Mouse (Mus musculus) embryonic facial prominence, embryonic 13.5 days (tissue): ENCODE measurements around the gene Bsg. TPM values are rescaled to one million over a fixed set of nuclear protein-coding genes. Genes with fewer than 3 reads are reported as not detected.

Experiments used
- ATAC-seq: fragments of 200-750 bp; cut with Nextera tagmentation; 2 replicates; pipeline ENCODE4 v1.8.0; 2017; ENCODE audit warnings: low read depth; ENCODE audit not compliant: insufficient number of reproducible peaks, insufficient read depth, low FRiP score, low TSS enrichment
- H3K27ac ChIP-seq: fragments of 300-500 bp; sonication (generic); 2 replicates; pipeline ENCODE4 v1.5.1; 2015; ENCODE audit warnings: moderate library complexity, mild to moderate bottlenecking, inconsistent platforms
- H3K27me3 ChIP-seq: fragments of 300-500 bp; sonication (generic); 2 replicates; pipeline ENCODE4 v1.6.1; 2015; ENCODE audit warnings: mild to moderate bottlenecking, inconsistent platforms
- H3K36me3 ChIP-seq: fragments of 300-500 bp; sonication (generic); 2 replicates; pipeline ENCODE4 v1.6.1; 2015; ENCODE audit warnings: mild to moderate bottlenecking, inconsistent platforms
- H3K4me1 ChIP-seq: fragments of 300-500 bp; sonication (generic); 2 replicates; pipeline ENCODE4 v1.6.1; 2015; ENCODE audit warnings: inconsistent platforms
- H3K4me2 ChIP-seq: fragments of 300-500 bp; sonication (generic); 2 replicates; pipeline ENCODE4 v1.6.1; 2015; ENCODE audit warnings: moderate library complexity, mild to moderate bottlenecking, inconsistent platforms
- H3K4me3 ChIP-seq: fragments of 300-500 bp; sonication (generic); 2 replicates; pipeline ENCODE4 v1.5.1; 2015; ENCODE audit warnings: mild to moderate bottlenecking, inconsistent platforms
- H3K9ac ChIP-seq: fragments of 300-500 bp; sonication (generic); 2 replicates; pipeline ENCODE4 v1.6.1; 2015; ENCODE audit warnings: mild to moderate bottlenecking, inconsistent platforms
- H3K9me3 ChIP-seq: fragments of 300-500 bp; sonication (generic); 2 replicates; pipeline ENCODE4 v1.6.1; 2016; ENCODE audit warnings: inconsistent platforms
- WGBS: fragments of 180-500 bp; shearing (Covaris S2); methylation state at CpG from one replicate; pipeline ENCODE4 v1.1.7; 2015; ENCODE audit warnings: mixed read lengths; 5-methylcytosine and 5-hydroxymethylcytosine counted together
- polyA plus RNA-seq: library from polyadenylated mRNA; unstranded; fragments of >200 nt; fragmentation: Nextera tagmentation; extraction: Ambion mirVana; gene quantifications from 2 replicates; pipeline ENCODE4 v1.2.1, GENCODE M21; 2015

Gene Bsg
- polyA plus RNA-seq, 1 experiment from 2014 or later, result 703 TPM

DNA sequence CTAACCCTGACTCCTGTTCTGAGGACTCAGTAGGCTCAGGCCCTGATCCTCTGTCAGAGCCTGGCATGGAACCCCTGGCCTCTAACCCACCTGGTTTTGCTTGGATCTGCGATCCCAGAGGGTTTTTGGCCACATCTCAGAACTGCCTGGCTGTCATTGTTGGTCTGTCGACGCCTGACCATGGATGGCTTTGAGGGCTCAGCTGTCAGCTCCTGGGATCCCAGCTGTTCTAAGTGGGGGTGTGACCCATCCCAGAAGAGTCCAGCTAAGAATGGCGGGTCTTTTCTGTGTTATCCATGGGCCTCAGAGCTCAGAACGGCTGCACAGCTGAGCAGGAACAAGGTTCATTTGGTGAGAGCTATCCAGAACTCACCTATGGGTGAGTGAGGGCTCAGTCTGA is 16.8 kb downstream of the Bsg start:
- H3K27me3 ChIP-seq, result peaks cover 38% of the 10 kb centered on the region
- H3K4me1 ChIP-seq, result peaks cover 17% of the 10 kb centered on the region
- H3K9ac ChIP-seq, result no peak overlapping the region
- H3K9me3 ChIP-seq, result no peaks in the 10 kb centered on the region
- no peaks in the 10 kb centered on the region for H3K36me3 ChIP-seq
- 56% methylated on average over 5 of the region's 5 CpGs for WGBS
- no peak overlapping the region for H3K4me2 ChIP-seq
- no peak overlapping the region for H3K27ac ChIP-seq
- ATAC-seq, result no peak
- H3K4me3 ChIP-seq, result no peak overlapping the region

DNA sequence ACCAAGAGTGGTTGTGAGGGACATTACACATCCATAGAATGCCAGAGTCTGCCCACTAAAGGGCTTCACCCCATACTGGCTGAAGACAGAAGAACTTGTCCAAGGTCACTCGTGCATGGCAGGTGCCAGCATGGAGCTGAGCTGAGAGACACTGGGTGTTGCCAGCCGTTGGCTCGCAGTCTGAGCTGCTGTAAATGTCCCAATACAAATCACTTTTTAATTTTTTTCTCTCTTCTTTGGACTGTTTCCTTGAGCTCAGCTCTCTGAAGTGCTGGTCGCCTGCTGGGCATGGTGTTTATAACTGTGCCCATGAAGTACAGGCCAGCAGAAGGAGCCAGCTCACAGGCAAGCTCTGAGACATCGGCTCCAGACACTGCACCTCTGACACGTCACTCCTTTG is 18.8 kb downstream of the Bsg start:
- 63% methylated on average over 6 of the region's 6 CpGs for WGBS

DNA sequence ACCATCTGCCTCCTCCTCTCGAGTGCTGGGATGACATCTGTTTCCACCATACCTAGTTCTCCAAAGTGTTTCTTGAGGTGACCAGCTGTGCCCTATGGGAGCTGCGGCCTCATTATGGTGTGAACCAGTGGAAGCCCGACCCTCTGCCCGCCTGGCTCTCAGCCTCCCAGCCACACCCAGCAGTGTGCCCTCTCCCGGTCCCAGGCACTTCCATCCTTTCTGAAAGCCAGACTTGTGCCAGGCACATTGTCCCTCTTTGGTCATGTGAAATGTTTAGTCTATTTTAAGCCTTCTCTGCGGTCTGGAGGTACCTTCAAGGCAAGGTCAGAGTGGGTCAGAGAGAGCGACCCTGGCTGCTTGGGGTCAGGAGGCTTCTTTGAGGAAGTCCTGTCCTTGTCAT is 19.4 kb downstream of the Bsg start:
- no peak overlapping the region for H3K4me3 ChIP-seq
- ATAC-seq, result no peak
- 79% methylated on average over 7 of the region's 7 CpGs for WGBS

More for the DNA sequence above, 18.8 kb downstream of the Bsg start:
- no peak overlapping the region for H3K27ac ChIP-seq
- ATAC-seq, result no peak
- H3K9ac ChIP-seq, result no peak overlapping the region
- no peak overlapping the region for H3K4me2 ChIP-seq
- peaks cover 19% of the 10 kb centered on the region for H3K27me3 ChIP-seq
- no peaks in the 10 kb centered on the region for H3K9me3 ChIP-seq
- H3K36me3 ChIP-seq, result no peaks in the 10 kb centered on the region
- no peaks in the 10 kb centered on the region for H3K4me1 ChIP-seq
- no peak overlapping the region for H3K4me3 ChIP-seq

DNA sequence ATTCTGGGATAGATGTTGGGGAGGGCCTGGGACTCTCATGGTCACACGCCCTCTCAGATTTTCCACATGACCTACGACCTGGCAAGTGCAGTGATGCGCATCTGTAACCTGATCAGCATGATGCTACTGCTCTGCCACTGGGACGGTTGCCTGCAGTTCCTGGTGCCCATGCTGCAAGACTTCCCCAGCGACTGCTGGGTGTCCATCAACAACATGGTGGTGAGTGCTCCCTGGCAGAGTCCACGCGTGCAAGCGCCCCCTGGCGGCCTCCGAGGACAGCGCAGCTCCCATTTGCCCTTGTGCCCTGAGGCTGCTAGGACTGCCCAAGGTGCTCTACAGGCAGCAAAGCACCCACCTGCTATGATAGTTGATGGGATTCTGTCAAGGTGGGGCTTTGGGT is 21.8 kb downstream of the Bsg start:
- H3K27me3 ChIP-seq, result peaks cover under 1% of the 10 kb centered on the region; the same call in 1 of the 2 replicates
- no peaks in the 10 kb centered on the region for H3K36me3 ChIP-seq
- no peaks in the 10 kb centered on the region for H3K9me3 ChIP-seq
- no peak overlapping the region for H3K9ac ChIP-seq
- no peak for ATAC-seq
- 29% methylated on average over 11 of the region's 11 CpGs for WGBS
- no peak overlapping the region for H3K4me2 ChIP-seq
- H3K4me3 ChIP-seq, result no peak overlapping the region
- no peaks in the 10 kb centered on the region for H3K4me1 ChIP-seq
- H3K27ac ChIP-seq, result no peak overlapping the region

More for the DNA sequence above, 19.4 kb downstream of the Bsg start:
- Histone ChIP-seq H3K4me2 (no peak overlapping the region), H3K27ac (no peak overlapping the region), H3K9ac (no peak overlapping the region), H3K4me1 (no peaks in the 10 kb centered on the region), H3K9me3 (no peaks in the 10 kb centered on the region), H3K36me3 (no peaks in the 10 kb centered on the region), H3K27me3 (peaks cover 12% of the 10 kb centered on the region)

DNA sequence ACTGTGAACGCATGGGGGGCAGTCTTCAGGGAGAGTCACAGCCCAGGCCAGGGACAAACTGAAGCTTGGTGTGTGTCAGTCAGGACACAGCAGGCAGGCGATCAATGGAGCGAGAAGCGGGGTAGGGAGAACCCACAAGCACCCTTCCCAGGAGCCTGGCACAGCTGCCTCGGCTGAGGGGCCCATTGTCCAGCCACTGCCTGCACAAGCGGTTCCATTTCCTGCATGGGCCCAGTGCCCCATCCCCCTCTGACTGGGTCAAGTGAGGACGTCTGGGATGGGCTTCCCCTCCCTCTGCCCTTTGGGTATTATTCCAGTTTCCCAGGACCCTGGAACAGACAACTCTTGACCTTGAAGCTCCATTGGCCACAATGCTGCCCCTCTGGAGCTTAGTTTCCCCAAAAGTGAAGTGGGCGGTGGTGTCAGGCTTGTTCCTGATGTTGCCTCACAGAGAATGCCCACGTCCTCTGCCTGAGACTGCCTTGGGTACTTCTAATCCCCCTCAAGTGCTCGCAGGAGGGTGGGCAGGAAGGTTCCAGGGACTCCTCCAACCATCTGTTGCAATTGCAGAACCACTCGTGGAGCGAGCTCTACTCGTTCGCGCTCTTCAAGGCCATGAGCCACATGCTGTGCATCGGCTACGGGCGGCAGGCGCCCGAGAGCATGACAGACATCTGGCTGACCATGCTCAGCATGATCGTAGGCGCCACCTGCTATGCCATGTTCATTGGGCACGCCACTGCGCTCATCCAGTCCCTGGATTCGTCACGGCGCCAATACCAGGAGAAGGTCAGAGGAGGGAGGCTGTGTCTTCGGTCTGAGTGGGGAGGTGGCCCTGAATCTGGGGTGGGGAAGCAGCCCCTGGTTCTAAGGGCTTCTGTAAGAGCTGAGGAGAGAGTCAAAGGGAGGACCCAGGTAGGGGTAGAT is 24.3 kb downstream of the Bsg start:
- WGBS, result 72% methylated on average over 28 of the region's 28 CpGs
- ATAC-seq, result no peak

DNA sequence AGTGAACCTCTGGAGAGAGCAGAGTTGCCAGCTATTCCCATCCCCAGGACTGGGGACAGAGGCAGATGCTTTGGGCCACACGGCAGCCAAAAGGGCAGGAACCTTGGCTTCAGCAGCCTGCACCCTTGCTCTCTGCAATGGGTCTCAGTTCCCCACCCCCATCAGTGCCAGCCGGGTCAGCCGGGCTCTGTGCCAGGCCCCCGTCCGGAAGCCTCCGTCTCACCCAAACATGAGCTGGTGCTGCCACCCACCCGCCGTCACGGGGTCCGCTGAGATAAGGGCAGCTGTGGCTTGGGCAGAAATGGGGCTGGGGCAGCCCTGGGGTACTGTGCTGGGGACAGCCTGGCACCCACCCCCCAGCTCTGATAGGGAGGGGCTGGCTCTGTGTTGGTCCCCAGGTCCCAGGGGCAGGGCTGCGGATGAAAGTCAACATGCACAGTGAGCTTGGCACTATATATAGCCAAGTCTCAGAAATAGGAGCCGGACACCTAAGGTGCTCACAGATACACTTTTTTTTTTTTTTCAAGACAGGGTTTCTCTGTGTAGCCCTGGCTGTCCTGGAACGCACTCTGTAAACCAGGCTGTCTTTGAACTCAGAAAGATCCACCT is 25.2 kb downstream of the Bsg start:
- H3K27me3 ChIP-seq, result no peaks in the 10 kb centered on the region; the same call in 1 of the 2 replicates
- H3K4me2 ChIP-seq, result no peak overlapping the region
- no peak overlapping the region for H3K9ac ChIP-seq
- H3K4me1 ChIP-seq, result no peaks in the 10 kb centered on the region
- ATAC-seq, result no peak
- H3K27ac ChIP-seq, result no peak overlapping the region
- 88% methylated on average over 13 of the region's 13 CpGs for WGBS
- H3K9me3 ChIP-seq, result 0 out of 2 replicates have a peak, but pooled peaks cover 5% of the 10 kb centered on the region
- H3K36me3 ChIP-seq, result peaks cover 16% of the 10 kb centered on the region
- H3K4me3 ChIP-seq, result no peak overlapping the region

More for the DNA sequence above, 24.3 kb downstream of the Bsg start:
- H3K9ac ChIP-seq, result no peak overlapping the region
- H3K4me1 ChIP-seq, result no peaks in the 10 kb centered on the region
- H3K4me3 ChIP-seq, result no peak overlapping the region
- no peaks in the 10 kb centered on the region for H3K9me3 ChIP-seq
- H3K27me3 ChIP-seq, result no peaks in the 10 kb centered on the region; the same call in 1 of the 2 replicates
- peaks cover 8% of the 10 kb centered on the region for H3K36me3 ChIP-seq
- no peak overlapping the region for H3K4me2 ChIP-seq
- H3K27ac ChIP-seq, result no peak overlapping the region

DNA sequence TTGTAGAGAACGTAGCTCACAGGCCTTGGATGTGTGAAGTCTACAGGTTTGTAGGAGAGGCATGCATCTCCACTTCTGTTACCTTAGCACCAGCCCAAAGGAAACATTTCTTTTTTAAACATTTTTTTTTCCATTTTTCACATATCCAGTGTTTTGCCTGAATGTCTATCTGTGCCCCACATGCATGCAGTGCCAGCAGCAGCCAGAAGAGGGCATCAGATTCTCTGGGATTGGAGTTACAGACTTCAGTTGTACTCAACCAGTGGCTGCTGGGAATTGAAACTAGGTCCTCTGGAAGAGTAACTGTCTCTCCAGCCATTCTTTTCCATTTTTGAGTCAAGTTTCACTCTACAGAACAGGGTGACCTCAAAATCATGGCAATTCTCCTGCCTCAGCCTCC is 28.2 kb downstream of the Bsg start:
- no peak overlapping the region for H3K4me3 ChIP-seq
- H3K9ac ChIP-seq, result no peak overlapping the region
- peaks cover 35% of the 10 kb centered on the region for H3K9me3 ChIP-seq
- no peak overlapping the region for H3K4me2 ChIP-seq
- H3K27me3 ChIP-seq, result peaks cover 15% of the 10 kb centered on the region
- 86% methylated on average over 1 of the region's 1 CpGs for WGBS
- peaks cover 47% of the 10 kb centered on the region for H3K36me3 ChIP-seq
- ATAC-seq, result no peak
- no peaks in the 10 kb centered on the region for H3K4me1 ChIP-seq
- no peak overlapping the region for H3K27ac ChIP-seq

DNA sequence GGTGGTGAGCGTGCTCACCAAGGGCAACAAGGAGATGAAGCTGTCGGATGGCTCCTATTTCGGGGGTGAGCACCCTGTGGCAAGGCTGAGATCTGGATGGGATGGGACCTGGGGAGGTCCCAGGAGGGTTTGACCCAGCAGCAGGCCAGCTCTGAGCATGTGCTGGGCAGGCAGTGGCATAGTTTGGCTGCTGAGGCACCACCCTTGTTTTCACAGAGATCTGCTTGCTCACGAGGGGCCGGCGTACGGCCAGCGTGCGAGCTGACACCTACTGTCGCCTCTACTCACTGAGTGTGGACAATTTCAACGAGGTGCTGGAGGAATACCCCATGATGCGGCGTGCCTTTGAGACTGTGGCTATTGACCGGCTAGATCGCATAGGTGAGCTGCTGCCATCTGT is 29.6 kb downstream of the Bsg start:
- no peak overlapping the region for H3K9ac ChIP-seq
- no peak overlapping the region for H3K4me2 ChIP-seq
- no peak for ATAC-seq
- H3K36me3 ChIP-seq, result peaks cover 60% of the 10 kb centered on the region
- no peak overlapping the region for H3K27ac ChIP-seq
- H3K4me3 ChIP-seq, result no peak overlapping the region
- no peaks in the 10 kb centered on the region for H3K4me1 ChIP-seq
- H3K9me3 ChIP-seq, result peaks cover 48% of the 10 kb centered on the region
- peaks cover 15% of the 10 kb centered on the region for H3K27me3 ChIP-seq
- WGBS, result 94% methylated on average over 15 of the region's 15 CpGs

DNA sequence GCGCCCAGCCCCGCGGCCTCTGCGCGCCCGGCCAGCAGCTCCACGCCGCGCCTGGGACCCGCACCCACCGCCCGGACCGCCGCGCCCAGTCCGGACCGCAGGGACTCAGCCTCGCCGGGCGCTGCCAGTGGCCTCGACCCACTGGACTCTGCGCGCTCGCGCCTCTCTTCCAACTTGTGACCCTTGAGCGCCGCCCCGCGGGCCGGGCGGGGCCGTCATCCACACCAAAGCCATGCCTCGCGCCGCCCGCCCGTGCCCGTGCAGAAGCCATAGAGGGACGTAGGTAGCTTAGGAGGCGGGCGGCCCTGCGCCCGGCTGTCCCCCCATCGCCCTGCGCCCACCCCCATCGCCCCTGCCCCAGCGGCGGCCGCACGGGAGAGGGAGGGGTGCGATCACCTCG is 31.1 kb downstream of the Bsg start:
- H3K9me3 ChIP-seq, result peaks cover 63% of the 10 kb centered on the region
- H3K9ac ChIP-seq, result no peak overlapping the region
- WGBS, result 39% methylated on average over 51 of the region's 52 CpGs
- H3K4me2 ChIP-seq, result no peak overlapping the region
- H3K27me3 ChIP-seq, result peaks cover 15% of the 10 kb centered on the region
- peaks cover 75% of the 10 kb centered on the region for H3K36me3 ChIP-seq
- H3K4me1 ChIP-seq, result no peaks in the 10 kb centered on the region
- no peak overlapping the region for H3K27ac ChIP-seq
- no peak for ATAC-seq
- no peak overlapping the region for H3K4me3 ChIP-seq

DNA sequence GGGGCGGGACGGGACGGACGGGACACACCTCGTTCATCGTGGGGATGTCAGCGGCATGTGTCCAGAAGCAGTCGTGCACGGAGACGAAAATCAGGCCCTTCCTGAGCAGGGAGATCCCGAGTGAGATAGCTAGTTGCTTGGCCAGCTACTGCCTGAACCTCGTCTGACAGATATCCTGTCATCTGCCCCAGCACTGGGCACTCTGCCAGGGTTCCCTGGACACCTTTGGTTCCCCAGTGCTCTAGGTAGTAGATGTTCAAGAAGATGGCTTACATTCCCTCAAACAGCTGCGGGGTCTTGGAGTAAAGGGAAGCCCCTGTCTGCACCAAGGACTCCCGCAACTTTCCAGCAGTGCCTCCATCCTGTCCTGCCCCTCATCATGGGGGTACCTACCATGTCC is 32.4 kb downstream of the Bsg start:
- Histone ChIP-seq H3K36me3 (peaks cover 89% of the 10 kb centered on the region), H3K9me3 (peaks cover 76% of the 10 kb centered on the region)

DNA sequence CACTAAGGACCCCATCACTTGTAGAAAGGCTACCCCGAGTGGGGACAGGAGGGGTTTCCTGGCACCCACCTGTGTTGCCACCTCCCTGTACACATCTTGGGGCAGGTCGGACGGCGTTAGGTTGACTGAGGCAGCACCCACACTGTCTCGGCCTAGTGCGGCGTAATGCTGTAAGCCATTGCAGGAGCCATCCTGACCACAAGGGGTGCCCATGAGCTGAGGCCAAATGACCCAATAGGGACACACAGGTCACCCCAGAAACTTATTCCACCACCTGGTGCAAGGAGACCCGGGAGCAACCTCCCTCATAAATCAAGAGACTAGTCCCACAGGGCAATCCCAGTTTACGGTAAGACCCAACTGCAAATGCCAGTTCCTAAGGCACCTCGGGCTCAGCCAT is 34.0 kb downstream of the Bsg start:
- H3K9me3 ChIP-seq, result peaks cover 76% of the 10 kb centered on the region
- H3K4me2 ChIP-seq, result no peak overlapping the region
- ATAC-seq, result no peak
- H3K36me3 ChIP-seq, result peaks cover 98% of the 10 kb centered on the region
- H3K27me3 ChIP-seq, result peaks cover 15% of the 10 kb centered on the region
- 89% methylated on average over 10 of the region's 10 CpGs for WGBS
- H3K9ac ChIP-seq, result no peak overlapping the region
- no peak overlapping the region for H3K4me3 ChIP-seq
- no peak overlapping the region for H3K27ac ChIP-seq
- H3K4me1 ChIP-seq, result no peaks in the 10 kb centered on the region

More for the DNA sequence above, 32.4 kb downstream of the Bsg start:
- no peak for ATAC-seq
- Histone ChIP-seq H3K27me3 (peaks cover 15% of the 10 kb centered on the region), H3K4me2 (no peak overlapping the region), H3K4me1 (no peaks in the 10 kb centered on the region), H3K4me3 (no peak overlapping the region), H3K27ac (no peak overlapping the region), H3K9ac (no peak overlapping the region)
- WGBS, result 87% methylated on average over 14 of the region's 14 CpGs

DNA sequence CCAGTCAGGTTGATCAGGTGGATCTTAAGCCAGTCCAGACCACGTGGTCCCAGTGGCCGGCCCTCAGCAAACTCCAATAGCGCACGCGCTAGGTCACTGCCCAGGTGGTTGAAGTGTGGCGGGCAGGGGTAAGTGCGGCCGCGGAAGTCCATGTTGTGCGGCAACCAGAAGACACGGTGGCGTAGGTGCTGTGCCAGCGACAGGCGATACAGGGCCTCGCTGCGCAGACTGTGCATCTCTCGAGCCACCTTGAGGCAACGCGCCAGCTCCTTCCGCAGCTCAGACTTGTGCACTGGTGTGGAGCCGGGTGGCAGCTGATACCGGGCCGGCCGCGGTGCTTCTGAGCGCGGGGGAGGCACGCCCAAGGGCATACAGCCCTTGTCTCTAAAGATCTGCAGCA is 34.9 kb downstream of the Bsg start:
- Histone ChIP-seq H3K36me3 (peaks cover 100% of the 10 kb centered on the region), H3K4me1 (no peaks in the 10 kb centered on the region), H3K4me2 (no peak overlapping the region), H3K9me3 (peaks cover 72% of the 10 kb centered on the region), H3K9ac (no peak overlapping the region), H3K27ac (no peak overlapping the region), H3K4me3 (no peak overlapping the region), H3K27me3 (peaks cover 15% of the 10 kb centered on the region)
- ATAC-seq, result no peak
- 96% methylated on average over 28 of the region's 28 CpGs for WGBS
